Mouse (Mus musculus): Measurements from ENCODE around the gene Eno3. TPM values are rescaled to one million over a fixed set of nuclear protein-coding genes. Genes with fewer than 3 reads are reported as not detected.

Eno3 gene
- polyA plus RNA-seq, 1 experiment, result 19.9 TPM

DNA sequence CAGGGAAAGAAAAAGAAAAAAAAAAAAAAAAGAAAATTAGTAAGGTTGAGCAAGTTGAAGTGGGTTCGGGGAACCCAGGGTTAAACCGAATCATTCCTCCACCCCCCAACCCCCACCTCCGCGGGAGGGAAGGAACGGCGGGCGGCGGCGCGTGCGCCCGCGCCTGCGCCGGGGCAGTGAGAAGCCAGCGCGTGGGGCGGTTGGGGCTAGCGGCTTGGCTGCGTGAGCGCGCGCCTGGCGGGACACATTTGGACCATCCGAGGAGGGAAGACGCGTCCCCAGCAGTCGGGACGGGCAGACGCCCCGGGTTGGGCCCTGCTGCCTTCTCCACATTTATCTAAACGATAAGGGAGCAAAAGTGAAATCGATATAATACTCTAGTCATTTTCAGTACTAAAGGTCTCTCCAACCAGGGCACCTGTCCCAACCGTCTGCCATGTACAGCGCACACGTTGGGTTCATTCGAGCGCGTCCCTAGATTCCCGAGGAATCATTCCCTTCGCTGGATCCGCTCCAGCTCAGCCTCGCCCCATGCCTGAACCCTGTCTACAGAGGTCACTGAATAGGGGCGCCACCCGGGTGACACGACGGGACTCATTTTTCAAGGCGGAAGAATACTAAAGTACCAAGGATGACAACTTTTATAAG is 2.0 kb upstream of the Eno3 start:
- WGBS, result under 1% methylated on average over 48 of the region's 48 CpGs
- no peak for DNase-seq (ENCODE audit: low read depth, low spot score)

GRCm38 (mm10) chr11:70655571-70656455 is 1.2 kb upstream of the Eno3 start:
- 1% methylated on average over 61 of the region's 61 CpGs for WGBS
- DNase-seq (ENCODE audit: low read depth, low spot score), result no peak

DNA sequence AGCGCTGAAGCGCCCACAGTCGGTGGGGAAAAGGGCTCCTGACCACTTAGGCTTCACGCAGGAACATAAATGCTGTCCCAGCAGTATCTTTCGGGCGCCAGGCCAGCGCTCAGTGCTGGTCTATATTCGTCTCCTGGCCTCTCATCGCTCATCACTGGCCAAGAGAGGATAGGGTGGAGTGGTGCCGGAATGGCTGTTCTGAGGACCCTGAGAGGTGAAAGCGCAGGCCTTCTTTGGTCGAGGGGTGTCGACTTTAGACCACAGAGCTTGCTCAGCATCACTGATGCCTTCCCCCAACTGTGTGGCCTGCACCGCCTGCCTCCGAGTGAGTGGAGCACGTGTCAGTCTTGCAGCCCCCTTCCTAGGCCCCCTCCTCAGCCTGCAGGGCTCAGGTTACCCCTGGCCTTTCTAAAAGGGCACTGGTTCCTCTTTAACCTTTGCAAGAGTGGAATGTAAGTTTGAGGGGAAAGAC is 510 bp upstream of the Eno3 start:
- 20% methylated on average over 16 of the region's 16 CpGs for WGBS
- DNase-seq (ENCODE audit: low read depth, low spot score), result no peak

- DNase-seq (ENCODE audit: low read depth, low spot score), result no peak
- WGBS, result 37% methylated on average over 6 of the region's 6 CpGs
Observed at GRCm38 (mm10) chr11:70657573-70657972, 571 bp downstream of the Eno3 start.

DNA sequence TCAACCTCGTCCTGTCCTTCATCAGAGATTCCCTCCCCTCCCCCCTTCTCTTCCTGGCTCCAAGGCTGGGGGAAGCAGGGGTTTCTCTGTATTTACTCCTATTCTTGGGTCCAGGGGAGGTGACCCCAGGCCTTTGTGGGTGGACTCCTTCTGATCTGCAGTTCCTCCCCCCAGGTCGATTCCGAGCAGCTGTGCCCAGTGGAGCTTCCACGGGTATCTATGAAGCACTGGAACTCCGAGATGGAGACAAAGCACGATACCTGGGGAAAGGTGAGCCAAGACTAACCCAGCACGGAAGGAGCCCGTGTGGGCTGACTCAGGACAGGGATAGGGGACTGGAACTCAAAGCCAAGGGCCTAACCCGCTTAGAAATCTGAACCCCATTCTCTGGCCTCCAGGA is 989 bp downstream of the Eno3 start:
- WGBS, result 78% methylated on average over 9 of the region's 9 CpGs
- DNase-seq (ENCODE audit: low read depth, low spot score), result no peak

DNA sequence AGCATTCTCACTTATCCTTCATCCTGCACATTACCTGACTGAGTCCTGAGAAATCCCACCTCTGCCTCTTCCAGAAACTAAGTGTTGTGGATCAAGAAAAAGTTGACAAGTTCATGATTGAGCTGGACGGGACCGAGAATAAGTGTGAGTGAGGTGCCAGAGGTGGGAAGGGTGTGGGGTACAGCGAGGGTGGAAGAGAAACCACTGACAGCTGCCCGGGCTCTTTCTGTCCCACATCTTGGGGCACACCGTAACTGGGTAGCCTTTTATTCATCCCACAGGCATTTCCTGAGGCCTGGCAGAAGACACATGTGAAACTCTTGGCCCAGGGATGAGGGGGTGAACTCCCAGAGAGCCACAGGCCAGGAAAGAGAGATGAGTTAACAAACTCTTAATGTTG is 1.5 kb downstream of the Eno3 start:
- DNase-seq (ENCODE audit: low read depth, low spot score), result no peak
- WGBS, result 89% methylated on average over 5 of the region's 5 CpGs

DNA sequence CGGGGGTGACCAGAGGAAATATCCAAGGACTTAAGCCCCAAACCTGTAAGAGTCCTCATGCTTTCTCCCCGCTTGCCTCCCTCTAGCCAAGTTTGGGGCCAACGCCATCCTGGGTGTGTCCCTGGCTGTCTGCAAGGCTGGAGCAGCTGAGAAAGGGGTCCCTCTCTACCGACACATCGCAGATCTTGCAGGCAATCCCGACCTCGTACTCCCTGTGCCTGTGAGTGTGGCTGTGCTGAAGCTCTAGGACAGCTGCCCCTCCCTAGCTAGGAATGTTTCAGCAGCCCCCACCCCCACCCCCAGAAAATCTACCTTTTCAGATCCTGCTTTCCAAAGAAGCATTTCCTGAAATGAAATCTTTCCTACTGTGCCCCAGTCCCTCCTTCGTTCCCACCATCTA is 1.9 kb downstream of the Eno3 start:
- 75% methylated on average over 8 of the region's 8 CpGs for WGBS
- no peak for DNase-seq (ENCODE audit: low read depth, low spot score)

GRCm38 (mm10) chr11:70660571-70660970 is 3.6 kb downstream of the Eno3 start:
- no peak for DNase-seq (ENCODE audit: low read depth, low spot score)
- WGBS, result 93% methylated on average over 8 of the region's 8 CpGs

- no peak for DNase-seq (ENCODE audit: low read depth, low spot score)
- 90% methylated on average over 8 of the region's 8 CpGs for WGBS
Observed at GRCm38 (mm10) chr11:70663101-70663500, 6.1 kb downstream of the Eno3 start.

GRCm38 (mm10) chr11:70663957-70664356 is 7.0 kb downstream of the Eno3 start:
- WGBS, result 89% methylated on average over 6 of the region's 6 CpGs
- DNase-seq (ENCODE audit: low read depth, low spot score), result no peak

DNA sequence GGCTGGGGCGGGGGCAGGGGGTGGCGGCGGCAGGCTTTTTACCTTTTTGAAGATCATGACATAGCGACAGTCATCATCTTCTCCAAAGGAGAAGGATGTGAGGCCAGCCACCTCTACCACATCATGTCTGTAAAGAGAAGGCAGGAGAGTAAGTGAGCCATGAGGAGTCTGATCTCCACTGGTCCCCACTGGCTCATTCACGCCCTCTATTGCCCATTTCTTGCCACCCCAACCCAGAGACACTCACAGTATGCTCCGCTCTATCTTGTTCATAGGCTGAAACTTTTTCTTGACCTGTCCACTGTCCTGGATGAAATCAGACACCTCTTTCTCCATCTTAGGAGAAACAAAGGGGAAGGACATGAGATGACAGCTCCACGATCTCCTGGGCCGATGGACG is 7.7 kb downstream of the Eno3 start:
- WGBS, result 97% methylated on average over 9 of the region's 9 CpGs
- no peak for DNase-seq (ENCODE audit: low read depth, low spot score)

GRCm38 (mm10) chr11:70666687-70667086 is 9.7 kb downstream of the Eno3 start:
- DNase-seq (ENCODE audit: low read depth, low spot score), result no peak
- WGBS, result 92% methylated on average over 8 of the region's 8 CpGs

DNA sequence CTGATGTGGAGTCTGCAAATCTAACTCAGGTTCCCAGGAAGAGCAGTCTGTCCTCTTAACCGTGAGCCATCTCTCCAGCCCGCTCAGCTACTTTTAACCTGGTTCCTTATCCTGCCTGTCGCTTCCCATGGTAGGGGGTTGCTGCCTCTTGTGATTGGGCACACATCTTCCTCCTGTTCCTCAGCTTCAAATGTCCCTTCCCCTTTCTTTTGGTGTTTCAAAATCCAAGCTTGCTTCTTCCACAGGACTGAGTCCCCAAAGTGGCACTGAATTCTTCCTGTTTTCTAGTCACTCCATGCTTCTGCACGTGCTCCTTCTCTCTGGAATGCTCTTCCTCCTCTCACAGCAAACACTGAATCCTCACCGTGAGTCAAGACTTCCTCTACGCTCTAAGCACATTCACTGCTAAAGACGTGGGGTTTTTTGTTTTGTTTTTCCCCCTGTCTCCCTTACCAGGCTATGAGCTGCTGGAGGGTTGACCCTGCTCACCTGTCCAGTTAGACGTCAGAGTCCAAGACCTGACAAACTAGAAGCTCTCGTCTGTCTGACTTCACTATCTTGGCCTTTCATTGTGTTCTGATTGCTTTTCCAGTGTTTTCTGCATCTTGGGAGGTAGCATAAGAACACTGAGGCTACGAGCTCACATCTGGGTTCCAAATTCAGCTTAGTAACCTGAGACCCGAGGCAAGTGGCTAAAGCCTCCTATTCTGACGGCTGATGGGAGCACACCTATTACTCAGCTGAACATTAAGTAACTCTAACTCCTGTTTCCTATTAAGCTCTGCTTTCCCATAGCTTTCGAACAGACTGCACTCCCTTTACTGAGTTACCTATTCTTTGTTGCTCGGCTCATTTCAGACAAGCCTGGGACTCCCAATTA is 10.5 kb downstream of the Eno3 start:
- DNase-seq (ENCODE audit: low read depth, low spot score), result no peak
- 46% methylated on average over 14 of the region's 14 CpGs for WGBS

DNA sequence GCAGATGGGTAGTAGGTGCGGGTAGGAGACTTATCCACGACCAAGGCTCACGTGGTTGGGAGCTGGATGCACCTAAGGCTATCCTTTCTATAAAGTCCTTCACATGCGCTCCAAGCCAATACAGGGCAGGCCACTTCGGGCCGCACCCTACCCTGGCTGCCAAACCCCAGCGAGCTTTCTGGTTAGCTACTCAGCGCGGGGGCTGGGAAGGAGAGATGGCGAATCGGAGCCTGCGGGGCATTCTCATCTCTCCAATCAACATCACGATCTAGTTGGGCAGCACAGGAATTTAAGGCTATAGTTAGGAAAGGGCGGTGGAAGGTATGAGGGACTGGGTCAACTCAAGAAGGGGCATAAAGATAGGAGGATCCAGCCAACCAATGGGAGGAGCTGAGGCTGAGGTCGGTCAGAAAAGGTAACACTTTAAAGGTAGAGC is 11.4 kb downstream of the Eno3 start:
- DNase-seq (ENCODE audit: low read depth, low spot score), result no peak
- WGBS, result 1% methylated on average over 15 of the region's 15 CpGs

DNA sequence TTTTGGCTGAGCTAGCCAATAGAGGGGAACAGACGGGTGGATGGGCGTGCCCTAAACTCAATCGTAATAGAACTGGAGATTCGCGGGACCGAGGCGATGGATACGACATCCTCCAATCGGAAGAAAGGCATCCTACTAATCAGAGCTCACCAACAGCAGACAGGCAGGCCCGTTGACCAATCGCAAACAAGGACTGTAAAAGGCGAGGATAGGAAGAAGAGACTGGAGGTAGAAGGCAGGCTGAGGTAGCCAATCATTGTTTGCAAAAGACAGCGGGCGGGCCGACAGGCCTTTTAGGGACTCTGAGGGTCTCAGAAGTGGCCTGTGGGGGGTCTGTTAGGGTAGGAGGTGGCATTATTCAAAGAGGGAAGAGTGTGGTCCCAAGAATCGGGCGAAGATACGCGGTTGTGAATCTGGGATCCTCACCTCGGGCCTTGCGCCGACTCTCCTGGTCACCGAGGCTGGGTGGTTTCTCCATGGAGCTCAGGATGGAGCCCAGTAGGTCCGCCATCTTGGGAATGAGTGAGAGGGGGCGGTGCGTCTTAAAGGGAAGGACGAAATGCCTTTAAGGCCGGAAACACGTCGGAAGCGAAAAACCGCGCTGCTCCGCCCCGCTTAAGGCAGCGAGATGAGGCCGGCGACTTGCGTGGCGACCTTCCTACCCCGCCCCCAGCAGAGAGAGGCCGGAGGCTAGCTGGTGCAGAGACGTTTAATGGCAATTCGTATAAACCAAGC is 11.9 kb downstream of the Eno3 start, which contains the start of gene Spag7:
TSS of gene Spag7 (minus strand) at position 646 of the 735 bp plus-strand sequence.
- DNase-seq (ENCODE audit: low read depth, low spot score), result peak; percentile 100
- under 1% methylated on average over 44 of the region's 44 CpGs for WGBS

DNA sequence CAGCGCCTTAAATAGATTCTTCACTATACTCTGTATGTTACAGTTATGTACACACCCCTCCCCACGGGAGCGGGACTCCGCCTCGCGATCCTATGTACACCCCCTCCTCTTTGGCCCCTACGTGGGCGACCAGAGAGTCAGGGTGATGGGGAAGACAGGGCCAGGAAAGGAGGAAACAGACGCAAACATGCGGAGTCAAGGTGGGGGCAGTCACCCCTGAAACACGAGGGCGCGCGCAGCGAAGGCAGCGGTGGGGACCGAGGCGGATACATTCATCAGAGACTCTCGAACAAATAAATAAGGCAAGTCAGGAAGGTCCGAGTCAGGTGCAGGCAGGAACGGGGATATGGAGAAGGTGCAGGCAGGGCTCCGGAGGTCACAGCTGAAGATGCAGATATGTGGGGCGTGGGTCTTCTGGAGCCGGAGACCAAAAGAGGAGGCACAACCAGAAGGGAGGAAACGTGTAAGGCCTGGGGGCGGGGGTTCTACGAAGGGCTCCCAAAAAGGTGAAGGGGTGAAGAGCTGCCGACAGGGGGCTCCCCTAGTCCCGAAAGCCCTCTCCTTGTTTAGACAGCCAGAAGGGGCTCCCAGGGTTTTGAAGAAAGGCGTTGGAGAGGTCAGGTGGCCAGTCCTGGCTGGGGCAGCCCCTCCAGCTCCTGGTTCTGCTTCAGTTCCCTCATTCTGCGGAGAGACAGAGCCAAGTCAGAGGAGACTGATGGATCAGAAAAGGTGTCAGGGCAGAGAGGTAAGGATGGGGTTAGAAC is 12.8 kb downstream of the Eno3 start:
- no peak for DNase-seq (ENCODE audit: low read depth, low spot score)
- WGBS, result 1% methylated on average over 31 of the region's 31 CpGs

DNA sequence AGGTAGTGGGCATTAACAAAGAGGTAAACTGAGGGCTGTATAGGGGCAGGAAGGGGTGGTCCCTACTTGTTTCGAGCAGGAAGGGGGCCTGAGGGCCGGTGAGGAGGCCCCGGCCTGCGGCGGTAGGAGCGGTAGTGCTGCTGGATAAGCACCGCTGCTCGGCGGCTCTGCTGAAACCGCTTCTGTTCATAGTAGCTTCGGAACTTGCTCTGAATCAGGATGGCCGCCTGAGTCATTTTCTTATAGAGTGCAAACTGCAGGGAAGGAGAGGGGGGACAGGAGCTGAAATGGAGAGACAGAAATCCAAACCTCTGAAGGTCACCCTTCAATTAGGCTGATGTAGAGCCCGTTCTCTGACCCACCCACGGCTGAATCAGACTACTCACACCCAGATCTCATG is 13.5 kb downstream of the Eno3 start:
- no peak for DNase-seq (ENCODE audit: low read depth, low spot score)
- WGBS, result 63% methylated on average over 14 of the region's 14 CpGs

GRCm38 (mm10) chr11:70671333-70672047 is 14.5 kb downstream of the Eno3 start:
- 87% methylated on average over 16 of the region's 16 CpGs for WGBS
- DNase-seq (ENCODE audit: low read depth, low spot score), result no peak
